Mouse (Mus musculus): ENCODE measurements around the gene Cradd. TPM values are rescaled to one million over a fixed set of nuclear protein-coding genes. Genes with fewer than 3 reads are reported as not detected.
A peak's percentile ranks its signal among the peaks of the same experiment; 100 is the strongest.

Cradd gene
- polyA plus RNA-seq, 3 experiments from 2014 or later: 20.8 to 32.2 (median 28.9) TPM

DNA sequence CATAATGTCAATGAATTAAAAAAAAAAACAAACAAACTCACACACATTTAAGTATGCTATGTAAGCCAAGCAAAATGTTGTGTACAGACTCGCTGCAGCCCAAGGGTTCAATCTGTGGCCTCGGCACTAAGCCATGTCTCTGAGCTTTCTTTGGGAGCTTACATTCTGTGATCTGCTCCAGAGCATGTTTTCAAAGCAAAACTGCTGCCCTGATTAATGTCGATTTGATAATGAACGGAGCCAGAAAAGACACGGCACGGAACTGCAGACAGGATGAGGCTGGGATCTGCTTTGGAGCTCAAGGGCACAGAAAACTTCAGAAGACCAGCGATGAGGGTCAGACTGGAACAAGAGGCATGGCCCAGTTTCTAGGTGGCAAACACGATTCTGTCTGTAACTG lies 126.6 kb downstream of the Cradd start:
- ATAC-seq: no peak

DNA sequence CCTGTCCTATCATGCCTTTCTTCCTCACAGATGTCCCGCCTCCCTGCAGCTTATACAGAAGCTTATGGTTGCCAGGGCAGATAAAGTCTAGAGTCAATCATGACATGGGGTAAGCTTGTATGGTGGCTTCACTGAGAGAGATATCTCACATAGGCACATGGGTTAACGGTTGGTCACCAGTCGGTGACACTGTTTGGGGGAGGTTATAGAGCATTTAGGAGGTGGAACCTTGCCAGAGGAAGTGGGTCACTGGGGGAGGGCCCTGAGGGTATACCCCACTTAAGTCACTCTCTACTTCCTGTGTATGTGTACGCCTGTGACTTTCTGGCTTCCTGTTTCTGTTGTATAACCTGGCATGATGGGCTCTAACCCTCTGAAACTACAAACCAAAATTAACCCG lies 128.2 kb downstream of the Cradd start:
- ATAC-seq: peak; percentile 91

DNA sequence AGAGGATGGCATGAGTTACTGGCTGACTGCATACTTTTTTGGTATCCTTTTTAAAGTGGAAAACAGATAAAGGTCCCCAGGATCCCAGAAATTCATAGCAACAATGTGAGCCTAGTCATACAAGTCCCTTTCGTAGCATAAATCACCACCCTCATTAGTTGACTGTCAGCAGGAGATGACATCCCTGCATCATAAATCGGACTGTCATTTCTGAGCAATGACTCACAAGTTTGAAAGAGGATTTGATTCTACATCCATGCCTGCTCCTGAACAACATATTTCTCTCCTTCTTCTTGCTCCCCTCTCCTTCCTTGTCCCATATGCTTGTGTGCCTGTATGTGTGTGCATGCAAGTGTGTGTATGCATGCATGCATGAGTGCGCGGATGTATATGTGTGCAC lies 129.2 kb downstream of the Cradd start:
- ATAC-seq: no peak

DNA sequence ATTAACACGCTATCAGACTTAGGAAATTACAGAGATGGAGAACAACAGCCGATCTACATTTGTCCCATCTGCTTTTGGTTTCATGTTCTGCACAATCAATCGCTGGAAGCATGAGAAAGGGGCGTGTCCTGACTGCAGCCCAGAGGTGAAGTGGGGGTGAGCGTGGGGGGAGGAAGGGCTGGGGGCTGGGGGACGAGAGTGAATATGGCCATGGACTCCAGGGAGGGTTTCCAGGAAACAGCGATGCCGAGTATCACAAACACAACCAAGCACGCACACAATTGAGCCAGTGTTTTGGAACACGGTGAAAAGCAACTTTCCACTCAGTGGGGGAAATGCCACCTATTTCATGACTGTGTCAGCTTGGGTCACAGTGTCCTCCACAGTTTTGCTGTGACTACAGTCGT lies 130.1 kb downstream of the Cradd start:
- peak; percentile 41 for ATAC-seq

DNA sequence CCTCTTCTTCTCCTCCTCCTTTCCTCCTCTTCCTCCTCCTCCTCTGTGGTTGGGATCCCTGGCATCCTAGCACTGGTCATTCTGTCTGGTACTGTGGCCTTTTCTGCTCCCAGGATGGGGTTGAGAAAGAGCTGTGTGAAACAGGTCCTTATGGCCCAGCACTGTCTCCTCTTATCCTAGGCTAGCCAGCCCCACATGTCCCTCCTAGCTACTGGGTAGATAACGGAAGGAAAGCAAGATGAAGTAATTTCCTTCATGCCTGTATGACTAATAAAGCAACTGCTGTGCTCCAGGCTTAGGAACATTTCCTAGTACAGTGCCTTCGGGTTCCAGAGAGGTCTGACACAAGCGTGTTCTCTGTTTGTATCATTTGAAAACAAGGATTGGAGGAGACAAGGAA lies 132.1 kb downstream of the Cradd start:
- no peak for ATAC-seq

DNA sequence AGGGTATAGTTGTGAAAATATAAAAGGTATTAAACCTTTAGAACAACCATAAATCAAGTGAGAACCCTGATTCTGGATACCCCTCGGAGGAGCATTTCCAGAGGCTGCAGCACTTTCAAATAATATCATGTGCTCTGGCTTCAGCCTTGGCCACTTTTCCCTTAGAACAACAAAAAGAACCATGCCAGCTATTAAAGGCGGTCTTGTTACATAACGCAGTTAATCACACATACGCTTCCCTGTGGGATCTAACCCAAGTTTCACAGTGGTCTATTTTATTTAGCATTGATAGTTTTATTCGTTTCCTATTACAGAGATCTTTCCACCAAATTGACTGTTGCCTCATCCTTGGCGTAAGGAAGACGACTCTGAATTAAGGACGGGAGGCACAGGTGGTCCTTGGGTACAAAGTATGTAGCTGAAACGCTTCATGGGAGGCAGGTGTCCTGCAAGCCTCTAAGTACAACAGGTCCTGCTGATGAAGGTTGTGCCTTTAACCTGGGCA lies 132.7 kb downstream of the Cradd start:
- ATAC-seq: no peak

DNA sequence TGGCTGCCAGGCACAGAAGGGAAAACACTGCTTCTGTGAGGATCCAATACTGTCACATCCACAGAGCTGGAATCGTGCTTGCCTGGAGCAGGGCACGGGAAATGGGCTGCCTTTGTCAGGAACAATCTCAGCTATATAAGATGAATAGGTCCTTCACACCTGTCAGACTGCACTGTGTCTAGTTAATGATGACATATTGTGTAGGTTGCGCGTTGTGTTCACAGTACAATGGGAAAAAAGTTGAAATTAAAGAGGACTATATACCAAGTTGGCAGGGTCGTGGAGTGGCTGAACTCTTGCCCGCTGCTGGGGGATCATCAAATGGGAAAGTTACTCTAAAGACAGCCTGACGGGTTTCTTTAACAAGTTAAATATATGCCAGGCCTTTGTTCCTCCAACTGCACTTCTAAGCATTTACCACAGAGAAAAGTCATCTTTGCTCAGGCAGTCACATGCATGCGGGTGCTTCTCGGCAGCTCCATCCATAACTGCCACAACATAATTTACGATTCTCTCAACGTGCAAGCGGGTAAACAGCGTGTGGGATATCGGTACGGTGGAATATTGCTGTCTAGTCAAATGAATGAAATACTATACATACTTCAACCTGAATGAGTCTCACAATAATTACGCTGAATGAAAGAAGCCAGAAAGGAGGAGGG lies 134.3 kb downstream of the Cradd start:
- ATAC-seq: no peak

DNA sequence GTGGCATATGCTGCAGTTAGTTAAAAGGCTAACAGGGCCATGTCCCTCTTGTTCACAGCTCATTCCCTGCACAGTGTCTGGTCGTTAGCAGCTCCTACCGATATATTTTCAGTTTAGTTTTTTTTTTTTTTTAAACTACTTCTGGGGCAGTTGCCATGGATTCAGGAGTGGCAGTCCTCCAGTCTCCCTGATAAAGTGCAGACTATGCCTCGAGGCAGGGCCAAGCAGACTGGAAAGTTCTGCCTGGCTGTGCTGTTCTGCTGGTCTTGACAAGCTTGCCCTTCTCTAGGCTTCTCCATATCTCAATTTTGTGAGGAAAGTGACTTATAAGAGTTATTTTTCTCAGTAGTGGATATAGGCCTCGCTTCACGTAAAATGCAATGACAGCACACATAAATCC lies 139.7 kb downstream of the Cradd start:
- no peak for ATAC-seq

DNA sequence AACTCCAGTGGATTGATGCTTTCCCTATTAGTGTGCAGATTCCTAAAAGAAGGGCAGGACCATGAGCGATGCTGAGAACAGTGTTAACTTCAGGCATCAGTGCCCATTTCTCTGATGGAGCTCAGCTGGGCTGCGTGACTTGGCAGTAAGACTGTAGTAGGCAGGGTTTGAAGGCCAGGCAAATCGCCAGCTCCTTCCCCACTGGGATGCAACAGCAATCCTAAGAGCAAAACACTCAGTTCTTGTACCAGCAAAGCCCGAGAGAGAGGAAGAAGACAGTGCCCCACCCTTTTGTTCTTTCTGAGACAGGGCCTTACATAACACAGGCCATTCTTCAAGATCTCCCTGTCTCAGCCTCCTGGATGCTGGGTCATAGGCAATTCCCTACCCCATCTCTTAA lies 140.9 kb downstream of the Cradd start:
- no peak for ATAC-seq

DNA sequence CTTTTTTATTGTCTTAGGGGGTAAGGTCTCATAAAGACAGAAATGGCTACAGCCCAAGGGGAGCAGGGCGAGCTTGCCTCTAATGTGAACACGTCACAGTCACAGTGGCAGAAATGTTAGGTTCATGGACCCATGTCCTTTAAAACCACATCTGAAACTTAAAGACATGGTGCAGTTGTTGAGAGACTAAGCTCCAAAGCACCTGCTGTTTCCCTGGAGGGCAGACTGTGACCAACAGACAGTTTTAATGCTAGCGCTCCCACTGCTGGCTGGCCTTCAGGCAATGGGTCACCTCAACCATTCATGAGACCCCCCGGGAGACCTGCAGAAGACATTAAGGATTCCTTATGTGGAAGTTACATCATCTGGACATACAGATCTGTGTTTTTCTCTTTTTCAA lies 141.5 kb downstream of the Cradd start:
- no peak for ATAC-seq

DNA sequence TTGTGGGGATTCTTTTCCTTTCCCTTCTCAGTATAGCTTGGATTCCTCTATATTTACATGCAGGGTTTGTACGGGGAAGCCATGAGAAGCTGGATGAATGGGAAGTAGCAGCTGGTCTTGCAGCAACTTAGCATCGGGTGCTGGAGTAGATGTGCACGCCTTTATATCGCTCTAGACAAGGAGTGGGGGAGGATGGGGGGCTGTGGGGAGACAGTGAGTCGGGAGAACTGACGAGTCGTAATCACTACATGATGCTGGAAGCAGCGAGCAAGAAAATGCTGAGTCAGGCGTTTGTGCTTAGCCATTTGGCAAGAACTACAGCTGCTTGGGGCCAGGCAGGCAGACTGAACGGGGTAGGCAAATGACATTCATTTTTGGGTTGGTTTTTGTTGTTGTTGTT lies 142.4 kb downstream of the Cradd start:
- no peak for ATAC-seq

DNA sequence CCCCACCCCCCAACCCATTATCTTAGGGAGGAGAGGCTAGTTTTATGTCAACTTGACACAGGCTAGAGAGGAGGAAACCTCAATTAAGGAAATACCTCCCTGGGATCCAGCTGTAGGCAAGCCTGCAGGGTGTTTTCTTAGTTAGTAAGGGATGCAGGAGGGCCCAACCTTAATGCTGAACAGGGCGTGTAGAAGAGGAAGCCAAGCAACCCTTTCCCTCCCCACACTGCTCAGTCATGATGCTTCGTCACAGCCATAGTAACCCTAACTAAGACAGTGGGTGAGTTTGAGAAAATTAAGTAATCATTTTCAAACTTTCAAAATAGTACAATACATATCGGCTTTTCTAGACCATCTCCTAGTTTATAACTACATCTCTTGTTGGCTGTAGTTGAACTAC lies 143.0 kb downstream of the Cradd start:
- ATAC-seq: no peak

DNA sequence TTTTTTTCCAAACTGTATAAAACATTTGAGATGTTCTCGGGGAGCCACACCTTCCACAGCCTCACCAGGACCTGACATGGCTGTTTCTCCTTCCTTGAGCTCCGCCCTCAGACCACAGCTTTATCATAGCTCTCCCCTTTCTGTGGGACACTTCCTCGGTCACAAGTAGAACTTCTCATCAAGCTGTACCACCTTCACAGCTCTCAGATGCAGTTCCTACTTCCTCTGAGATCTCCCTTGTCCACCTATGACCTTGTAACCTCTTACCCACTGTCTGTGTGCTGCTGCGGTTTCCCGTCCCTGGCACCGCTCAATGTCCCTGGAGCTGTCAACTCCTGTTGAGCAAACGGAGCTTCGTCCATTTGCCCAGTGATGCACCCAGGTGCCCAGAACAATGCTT lies 143.8 kb downstream of the Cradd start:
- ATAC-seq: peak; percentile 68

DNA sequence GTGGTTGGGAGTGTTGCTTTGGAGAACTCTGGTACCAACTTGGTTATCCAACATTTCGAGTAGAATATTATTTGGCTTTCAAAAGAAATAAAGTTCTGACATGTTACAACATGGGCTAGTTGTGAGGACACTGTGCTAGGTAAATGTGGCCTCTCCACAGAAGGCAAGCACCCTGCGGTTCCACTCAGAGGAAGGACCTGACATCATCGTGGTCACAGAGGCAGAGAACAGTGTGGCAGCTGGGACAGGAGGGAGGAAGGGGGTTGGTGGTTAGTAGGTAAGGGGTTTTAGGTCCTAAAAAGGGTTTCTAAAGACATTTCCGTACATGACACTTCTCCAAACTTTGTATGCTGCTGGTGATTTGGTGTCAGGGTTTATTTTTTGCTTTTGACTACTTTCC lies 145.1 kb downstream of the Cradd start:
- ATAC-seq: peak; percentile 72

DNA sequence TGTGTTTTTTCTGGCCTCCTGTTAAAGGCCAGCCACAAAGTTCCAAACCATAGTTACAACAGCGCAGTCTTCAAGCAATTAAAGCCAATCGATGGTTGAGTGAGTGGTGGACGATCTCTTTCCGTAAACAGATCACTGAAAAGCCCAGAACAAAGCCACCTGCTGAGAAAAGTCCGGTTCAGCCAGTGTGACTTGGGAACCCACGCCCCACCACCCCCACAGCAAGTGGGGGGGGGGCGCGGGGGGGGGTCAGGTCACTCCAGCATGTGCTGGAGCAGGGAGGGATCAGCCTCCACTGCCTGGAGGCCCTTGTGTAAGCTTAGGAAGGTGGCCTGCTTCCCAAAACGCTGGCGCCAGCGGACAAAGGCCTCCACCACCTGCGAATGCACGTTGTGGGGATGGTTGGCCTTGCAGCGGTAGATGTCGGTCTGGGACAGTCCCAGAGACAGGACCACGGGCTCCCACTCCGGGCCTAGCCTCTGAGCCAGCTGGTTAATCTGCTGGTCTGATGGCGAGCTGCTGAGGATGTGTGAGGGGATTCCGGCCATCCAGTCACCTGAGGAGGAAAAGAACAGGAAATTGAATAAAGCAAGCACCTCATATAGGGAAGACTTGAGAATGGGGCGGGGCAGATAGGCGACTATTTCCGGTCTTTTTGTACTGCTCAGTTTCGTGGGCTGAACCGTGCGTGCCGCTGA lies 148.4 kb downstream of the Cradd start:
- no peak for ATAC-seq

DNA sequence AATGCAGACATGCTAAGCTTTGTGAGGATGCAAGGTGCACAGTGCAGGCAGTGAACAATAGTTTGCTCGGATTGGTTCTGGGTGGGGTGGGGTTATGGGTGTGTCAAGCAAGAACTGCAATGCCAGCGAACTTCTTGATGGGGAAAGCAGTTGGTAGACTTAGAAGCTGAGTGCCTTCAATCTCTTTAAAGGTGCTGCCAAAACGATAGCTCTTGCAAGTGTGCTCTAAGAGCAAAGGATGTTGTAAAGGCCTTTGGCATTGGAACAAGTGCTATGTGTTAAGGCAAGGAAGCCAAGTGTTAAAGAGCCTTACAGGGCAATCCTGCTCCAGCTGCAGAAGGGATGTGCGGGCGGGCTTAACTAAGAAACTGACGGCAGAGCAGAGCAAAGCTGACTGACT lies 149.7 kb downstream of the Cradd start:
- no peak for ATAC-seq

DNA sequence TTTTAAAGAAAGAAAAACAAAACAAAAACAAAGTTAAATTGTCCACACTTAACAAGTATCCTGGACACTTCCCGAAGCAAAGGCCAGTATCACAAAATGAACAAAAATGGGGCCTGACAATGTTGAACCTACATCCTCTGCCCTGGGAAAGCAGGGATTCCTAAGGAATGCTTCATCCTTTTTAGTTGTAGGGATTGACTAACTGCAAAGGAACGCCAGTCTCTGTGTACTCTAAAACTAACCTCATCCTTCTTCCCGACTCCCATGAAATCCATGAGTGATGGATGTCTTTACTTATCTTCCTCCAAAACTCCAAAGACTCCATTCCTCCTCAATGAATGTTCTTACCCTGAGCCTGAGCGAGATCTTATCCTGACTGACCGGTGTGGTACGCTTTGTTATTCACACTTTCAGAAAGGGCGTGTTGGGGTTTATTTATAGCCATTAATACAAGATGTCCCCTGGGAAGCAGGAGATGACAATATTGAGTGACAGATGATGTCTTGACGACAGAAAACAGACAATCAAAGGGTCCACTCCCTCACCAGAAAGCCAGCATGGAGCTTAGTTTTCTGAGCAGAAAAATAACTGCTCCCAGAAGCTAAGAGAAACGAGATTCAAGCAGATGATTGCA lies 153.1 kb downstream of the Cradd start:
- ATAC-seq: no peak

DNA sequence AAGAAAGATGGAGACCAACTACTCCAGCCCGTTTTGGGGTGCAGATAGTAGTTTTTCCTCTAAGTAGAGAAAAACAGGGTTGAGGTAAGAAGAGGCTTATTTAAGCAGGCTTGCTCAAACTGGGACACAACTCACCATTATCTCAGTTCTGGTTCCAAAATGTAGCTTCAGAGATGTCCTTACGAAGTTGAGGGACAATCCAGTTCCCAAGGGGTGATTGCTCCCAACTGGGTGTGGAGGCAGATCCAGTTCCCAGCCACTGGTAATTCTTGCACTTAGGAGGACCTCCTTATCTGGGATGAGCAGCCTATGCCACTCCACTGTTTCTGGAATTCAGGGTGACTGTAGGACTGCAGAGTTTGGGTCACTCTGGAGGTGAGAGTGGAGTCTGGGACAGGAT lies 159.0 kb downstream of the Cradd start:
- ATAC-seq: no peak

DNA sequence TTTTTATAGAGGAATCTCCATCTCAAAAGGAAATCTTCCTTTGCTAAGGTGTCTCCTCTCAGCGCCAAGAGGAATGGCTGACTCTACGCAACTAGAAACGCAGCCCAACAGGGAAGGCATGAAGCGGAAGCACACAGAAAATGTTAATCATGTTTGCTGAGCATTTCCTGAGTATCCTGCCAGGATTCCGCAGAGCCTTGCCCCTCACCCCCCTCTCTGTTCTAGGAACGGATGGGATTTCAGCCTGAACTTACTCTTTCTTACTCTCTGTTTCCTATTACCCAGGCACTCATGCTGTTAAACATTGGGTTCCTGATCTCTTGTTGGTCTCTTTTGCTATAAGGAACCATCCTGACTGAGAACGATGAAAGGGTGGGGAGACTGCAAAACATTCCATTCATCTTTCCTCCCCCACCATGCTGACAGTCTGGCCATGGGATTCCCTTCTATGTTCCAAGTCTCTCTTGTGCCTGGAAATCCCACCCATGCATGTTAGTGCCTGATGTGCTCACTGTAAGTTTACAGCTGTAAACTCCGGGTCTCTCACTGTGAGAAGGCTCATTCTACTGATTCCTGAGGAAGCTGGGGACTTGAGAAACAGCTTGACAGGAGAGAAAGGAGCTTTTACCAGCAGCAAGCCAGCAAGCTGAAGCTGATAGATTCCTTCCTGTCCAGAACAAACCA lies 161.1 kb downstream of the Cradd start:
- no peak for ATAC-seq

DNA sequence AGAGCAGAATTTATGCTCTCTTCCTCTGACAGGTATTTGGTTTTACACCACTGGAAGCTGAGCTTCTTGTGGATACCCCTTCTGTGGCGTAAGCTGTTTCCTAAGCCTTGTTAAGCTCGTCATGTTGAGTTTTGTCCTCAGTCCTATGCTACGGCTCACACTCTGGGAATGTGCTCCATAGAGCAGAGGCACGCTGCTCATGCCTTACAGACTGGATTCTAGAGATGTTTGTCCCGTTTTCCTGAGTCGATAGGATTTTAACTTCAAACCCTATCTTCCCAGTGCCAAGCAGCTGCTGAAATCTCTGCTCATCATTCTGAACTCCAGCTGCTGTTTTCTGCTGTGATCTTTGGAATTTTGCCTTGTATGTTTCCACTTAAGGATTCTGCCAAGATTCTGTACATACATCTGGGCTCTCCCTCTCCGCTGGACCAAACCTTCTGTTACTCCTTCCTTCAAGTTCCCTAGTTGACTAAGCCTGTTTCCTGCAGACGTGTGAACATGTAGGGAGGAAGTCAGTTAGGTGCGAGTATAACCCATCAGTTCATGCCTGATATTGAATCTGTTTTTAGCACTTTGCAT lies 164.2 kb downstream of the Cradd start:
- ATAC-seq: no peak

DNA sequence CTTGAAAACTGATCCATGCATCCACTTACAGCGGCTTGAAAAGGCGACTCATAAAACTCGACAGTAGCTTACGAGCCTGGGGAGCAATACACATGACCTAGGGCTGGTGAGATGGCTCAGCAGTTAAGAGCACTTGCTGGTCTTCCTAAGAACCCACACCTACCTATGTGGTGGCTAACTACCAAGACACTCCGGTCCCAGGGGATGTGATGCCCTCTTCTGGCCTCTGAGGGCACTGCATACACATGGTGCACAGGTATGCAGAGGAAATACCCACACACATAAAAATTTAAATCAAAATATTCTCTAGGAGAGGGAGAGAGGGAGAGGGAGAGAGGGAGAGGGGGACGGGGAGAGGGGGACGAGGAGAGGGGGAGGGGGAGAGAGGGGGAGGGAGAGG lies 167.5 kb downstream of the Cradd start:
- ATAC-seq: no peak

DNA sequence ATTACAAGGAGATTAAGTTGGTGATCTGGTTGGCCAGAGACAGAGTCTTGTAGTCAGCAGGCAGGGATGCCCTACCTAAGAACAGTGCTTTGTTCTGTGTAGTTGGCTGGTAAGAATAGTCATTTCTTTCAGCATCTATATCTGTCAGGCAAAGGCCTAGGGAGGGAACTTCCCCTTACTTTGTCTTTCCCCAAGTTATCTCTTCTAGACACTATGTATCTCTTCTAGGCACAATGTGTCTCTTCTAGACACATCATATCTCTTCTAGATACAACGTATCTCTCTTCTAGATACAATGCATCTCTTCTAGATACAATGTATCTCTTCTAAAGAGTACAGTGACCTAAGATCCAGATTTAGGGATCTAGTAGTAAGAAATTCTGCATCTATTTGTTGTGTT lies 169.3 kb downstream of the Cradd start:
- no peak for ATAC-seq

DNA sequence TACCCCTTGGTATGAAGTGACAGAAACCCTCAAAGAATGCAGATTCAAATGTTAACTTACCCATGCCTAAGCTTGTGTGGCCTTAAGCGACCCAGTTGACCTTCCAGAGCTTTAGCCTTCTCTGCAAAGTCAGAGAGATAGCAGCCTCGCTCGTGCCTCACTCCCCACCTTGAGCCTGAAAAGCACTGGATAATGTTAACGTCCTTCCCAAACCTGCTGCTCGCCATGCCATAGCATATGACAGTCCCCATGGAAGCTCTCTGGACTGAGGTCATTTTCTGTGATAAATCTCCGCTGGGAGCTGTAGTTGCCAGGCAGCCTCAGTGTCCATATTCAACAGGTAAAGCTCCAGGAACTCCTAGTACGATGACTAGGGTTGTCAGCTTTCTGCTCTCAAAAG lies 170.7 kb downstream of the Cradd start:
- ATAC-seq: no peak

All from inflammation-experienced regulatory T-cells, adult 6 months (primary cell).